Mouse (Mus musculus) limb, embryonic 11.5 days (tissue): Measurements from ENCODE around the gene Slc9a3r2. TPM values are rescaled to one million over a fixed set of nuclear protein-coding genes. Genes with fewer than 3 reads are reported as not detected.

Source experiments
- ATAC-seq: fragments of 200-750 bp; cut with Nextera tagmentation; 2 replicates; pipeline ENCODE4 v1.8.0; 2017; ENCODE audit warnings: low read depth; ENCODE audit not compliant: insufficient number of reproducible peaks, low FRiP score, low TSS enrichment
- DNase-seq: peaks from one replicate; pipeline ENCODE4 v3.0.0-alpha.2; 2015; ENCODE audit warnings: low spot score
- H3K27ac ChIP-seq: fragments of 300-500 bp; sonication (generic); replicated peaks from 2 replicates; pipeline ENCODE4 v1.5.1; 2014; ENCODE audit warnings: low read depth, mild to moderate bottlenecking, low read length
- H3K27me3 ChIP-seq: fragments of 300-500 bp; sonication (generic); 2 replicates; pipeline ENCODE4 v1.6.1; 2014; ENCODE audit warnings: mild to moderate bottlenecking, low read length, mixed read lengths; ENCODE audit not compliant: control insufficient read depth, insufficient read depth
- H3K36me3 ChIP-seq: fragments of 300-500 bp; sonication (generic); 2 replicates; pipeline ENCODE4 v1.6.1; 2014; ENCODE audit warnings: mild to moderate bottlenecking, low read length, moderate library complexity, mixed read lengths; ENCODE audit not compliant: control insufficient read depth, insufficient read depth
- H3K4me1 ChIP-seq: fragments of 300-500 bp; sonication (generic); 2 replicates; pipeline ENCODE4 v1.6.1; 2014; ENCODE audit warnings: low read length, mixed read lengths; ENCODE audit not compliant: control insufficient read depth, insufficient read depth
- H3K4me2 ChIP-seq: fragments of 300-500 bp; sonication (generic); 2 replicates; pipeline ENCODE4 v1.6.1; 2014; ENCODE audit warnings: low read depth, mild to moderate bottlenecking, moderate library complexity; ENCODE audit not compliant: severe bottlenecking
- H3K4me3 ChIP-seq: fragments of 300-500 bp; sonication (generic); 2 replicates; pipeline ENCODE4 v1.5.1; 2014; ENCODE audit warnings: low read depth, low read length
- H3K9ac ChIP-seq: fragments of 300-500 bp; sonication (generic); 2 replicates; pipeline ENCODE4 v1.6.1; 2014; ENCODE audit warnings: mild to moderate bottlenecking, low read length
- H3K9me3 ChIP-seq: fragments of 300-500 bp; sonication (generic); 2 replicates; pipeline ENCODE4 v1.6.1; 2016; ENCODE audit warnings: low read length; ENCODE audit not compliant: control insufficient read depth
- WGBS: fragments of 180-500 bp; shearing (Covaris S2); extraction: QIAGEN DNeasy Blood & Tissue Kit; methylation state at CpG from one replicate; pipeline ENCODE4 v1.1.7; 2014; 5-methylcytosine and 5-hydroxymethylcytosine counted together
- polyA plus RNA-seq: library from polyadenylated mRNA; unstranded; fragments of >200 nt; fragmentation: Nextera tagmentation; extraction: Ambion mirVana; gene quantifications from 2 replicates; pipeline ENCODE4 v1.2.1, GENCODE M21; 2014

Gene Slc9a3r2
- polyA plus RNA-seq, 1 experiment from 2014 or later, result 60.4 TPM

DNA sequence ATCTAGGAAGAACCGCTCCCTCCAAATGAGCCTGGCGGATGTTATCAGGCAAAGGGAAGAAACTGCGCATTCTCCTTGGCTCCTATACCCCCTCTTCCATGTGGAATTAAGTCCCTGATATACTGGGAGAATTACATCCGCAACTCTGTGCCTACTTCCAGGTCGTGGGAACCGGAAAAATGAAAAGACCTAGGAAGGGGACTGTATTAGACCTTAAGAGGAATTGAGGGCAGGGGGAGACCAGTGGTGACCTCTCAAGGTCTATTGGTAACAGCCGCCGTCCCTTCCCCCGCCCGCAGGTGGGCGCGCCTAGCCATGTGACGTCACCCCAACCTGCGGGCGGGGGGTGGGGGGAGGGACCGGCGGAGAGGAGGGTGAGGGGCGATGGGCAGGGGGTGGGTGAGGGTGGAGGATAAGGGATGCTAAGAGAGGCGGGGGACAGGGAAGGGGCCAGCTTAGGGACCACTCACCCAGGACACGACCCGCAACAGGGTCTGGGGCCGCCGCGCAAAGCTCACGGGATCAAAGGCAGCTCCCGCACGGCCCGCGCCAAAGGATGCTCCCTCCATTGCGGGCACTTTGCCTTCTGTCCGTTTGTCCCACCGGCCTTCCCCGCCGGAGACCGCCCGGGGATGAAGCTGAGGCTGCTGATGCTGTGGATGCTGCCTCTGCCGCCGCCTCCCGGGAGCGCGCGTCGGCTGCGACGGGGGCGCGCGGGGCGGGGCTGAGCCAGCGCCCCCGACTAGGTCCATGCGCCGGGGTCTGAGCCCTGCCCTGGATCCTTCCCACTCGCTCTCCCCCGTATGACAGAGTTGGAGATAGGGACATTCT lies 39.3 kb upstream of the Slc9a3r2 start, which contains the start of gene Syngr3:
TSS of gene Syngr3 (minus strand) at position 705 of the 831 bp plus-strand sequence.
- no peak for ATAC-seq
- DNase-seq, result peak; percentile 53
- under 1% methylated on average over 55 of the region's 55 CpGs for WGBS

GRCm38 (mm10) chr17:24687599-24687998 lies 37.5 kb upstream of the Slc9a3r2 start:
- Histone ChIP-seq H3K36me3 (peaks cover 6% of the 10 kb centered on the region), H3K4me3 (peak overlapping the region; percentile 12), H3K4me1 (0 out of 2 replicates have a peak, but pooled peaks cover 5% of the 10 kb centered on the region), H3K27ac (no peak overlapping the region), H3K9me3 (no peaks in the 10 kb centered on the region), H3K4me2 (peak overlapping the region; percentile 30), H3K9ac (no peak overlapping the region), H3K27me3 (peaks cover 36% of the 10 kb centered on the region)
- 19% methylated on average over 23 of the region's 23 CpGs for WGBS
- ATAC-seq, result no peak
- DNase-seq, result no peak

More for the DNA sequence above, 39.3 kb upstream of the Slc9a3r2 start, which contains the start of gene Syngr3:
- peak within 1 kb of the TSS; percentile 60 for H3K9ac ChIP-seq
- H3K27me3 ChIP-seq, result peaks cover 36% of the 10 kb centered on the region
- H3K36me3 ChIP-seq, result peaks cover 7% of the 10 kb centered on the region
- H3K4me1 ChIP-seq, result 0 out of 2 replicates have a peak, but pooled peaks cover 5% of the 10 kb centered on the region
- no peak within 1 kb of the TSS for H3K27ac ChIP-seq
- H3K4me3 ChIP-seq, result peak within 1 kb of the TSS; percentile 68
- H3K9me3 ChIP-seq, result no peaks in the 10 kb centered on the region
- H3K4me2 ChIP-seq, result peak within 1 kb of the TSS; percentile 94

DNA sequence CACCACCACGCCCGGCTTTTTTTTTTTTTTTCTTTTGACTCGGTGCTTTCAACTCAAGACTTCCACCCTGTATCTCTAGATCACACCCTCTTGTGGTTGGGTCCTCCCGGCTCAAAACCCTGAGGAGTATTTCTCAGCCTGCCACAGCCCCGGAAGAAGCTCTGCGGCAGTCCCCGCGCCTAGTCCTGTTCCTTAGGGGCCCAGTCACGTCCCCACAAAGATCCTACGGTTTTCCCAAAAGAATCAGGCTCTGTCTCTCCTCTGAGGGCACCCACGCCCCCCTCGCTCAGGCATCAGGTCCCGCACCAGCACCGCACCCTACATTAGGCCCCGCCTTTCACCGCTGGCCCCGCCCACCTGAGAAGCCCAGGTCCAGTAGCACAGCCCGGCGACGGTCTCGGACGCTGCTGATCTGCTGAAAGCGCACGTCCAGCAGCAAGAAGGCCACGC lies 37.0 kb upstream of the Slc9a3r2 start:
- no peaks in the 10 kb centered on the region for H3K9me3 ChIP-seq
- ATAC-seq, result no peak
- H3K9ac ChIP-seq, result no peak overlapping the region
- peak overlapping the region; percentile 12 for H3K4me3 ChIP-seq
- H3K27ac ChIP-seq, result no peak overlapping the region
- H3K27me3 ChIP-seq, result peaks cover 36% of the 10 kb centered on the region
- 0 out of 2 replicates have a peak, but pooled peaks cover 5% of the 10 kb centered on the region for H3K4me1 ChIP-seq
- WGBS, result under 1% methylated on average over 24 of the region's 25 CpGs
- DNase-seq, result peak; percentile 59
- H3K4me2 ChIP-seq, result peak overlapping the region; percentile 30
- peaks cover 2% of the 10 kb centered on the region; the same call in 1 of the 2 replicates for H3K36me3 ChIP-seq

GRCm38 (mm10) chr17:24686514-24686913 lies 36.4 kb upstream of the Slc9a3r2 start:
- Histone ChIP-seq H3K9me3 (no peaks in the 10 kb centered on the region), H3K27me3 (peaks cover 36% of the 10 kb centered on the region), H3K4me2 (peak overlapping the region; percentile 18), H3K27ac (no peak overlapping the region), H3K36me3 (peaks cover 3% of the 10 kb centered on the region; the same call in 1 of the 2 replicates), H3K4me3 (no peak overlapping the region), H3K4me1 (0 out of 2 replicates have a peak, but pooled peaks cover 5% of the 10 kb centered on the region), H3K9ac (no peak overlapping the region)
- DNase-seq, result peak; percentile 66
- 25% methylated on average over 16 of the region's 16 CpGs for WGBS
- ATAC-seq, result no peak

DNA sequence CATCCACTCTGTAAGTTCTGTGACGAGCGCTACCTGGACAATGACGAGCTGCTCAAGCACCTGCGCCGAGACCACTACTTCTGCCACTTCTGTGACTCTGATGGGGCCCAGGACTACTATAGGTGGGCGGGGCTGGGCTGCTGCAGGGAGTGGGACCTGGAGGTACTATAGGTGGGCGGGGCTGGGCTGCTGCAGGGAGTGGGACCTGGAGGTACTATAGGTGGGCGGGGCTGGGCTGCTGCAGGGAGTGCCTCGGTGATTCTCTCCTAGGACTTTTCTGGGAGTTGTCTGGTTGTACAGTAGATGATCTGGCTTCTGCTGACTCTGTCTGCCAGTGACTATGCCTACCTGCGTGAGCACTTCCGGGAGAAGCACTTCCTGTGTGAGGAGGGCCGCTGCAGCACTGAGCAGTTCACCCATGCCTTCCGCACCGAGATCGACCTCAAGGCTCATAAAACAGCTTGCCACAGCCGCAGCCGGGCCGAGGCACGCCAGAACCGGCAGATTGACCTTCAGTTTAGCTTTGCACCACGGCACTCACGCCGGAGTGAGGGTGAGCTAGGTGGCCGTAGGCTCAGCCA lies 27.5 kb upstream of the Slc9a3r2 start:
- no peak for ATAC-seq
- WGBS, result 90% methylated on average over 24 of the region's 24 CpGs
- Histone ChIP-seq H3K36me3 (peaks cover 37% of the 10 kb centered on the region), H3K4me1 (peaks cover under 1% of the 10 kb centered on the region; the same call in 1 of the 2 replicates), H3K9me3 (no peaks in the 10 kb centered on the region), H3K9ac (no peak overlapping the region), H3K4me2 (no peak overlapping the region), H3K4me3 (no peak overlapping the region), H3K27ac (no peak overlapping the region), H3K27me3 (no peaks in the 10 kb centered on the region)
- DNase-seq, result no peak

GRCm38 (mm10) chr17:24676877-24677276 lies 26.8 kb upstream of the Slc9a3r2 start:
- WGBS, result 98% methylated on average over 5 of the region's 5 CpGs
- no peak overlapping the region for H3K27ac ChIP-seq
- H3K9ac ChIP-seq, result no peak overlapping the region
- H3K4me3 ChIP-seq, result no peak overlapping the region
- ATAC-seq (no peak), DNase-seq (no peak)
- H3K27me3 ChIP-seq, result no peaks in the 10 kb centered on the region
- H3K9me3 ChIP-seq, result no peaks in the 10 kb centered on the region
- peaks cover 7% of the 10 kb centered on the region for H3K4me1 ChIP-seq
- H3K4me2 ChIP-seq, result no peak overlapping the region
- peaks cover 35% of the 10 kb centered on the region for H3K36me3 ChIP-seq

DNA sequence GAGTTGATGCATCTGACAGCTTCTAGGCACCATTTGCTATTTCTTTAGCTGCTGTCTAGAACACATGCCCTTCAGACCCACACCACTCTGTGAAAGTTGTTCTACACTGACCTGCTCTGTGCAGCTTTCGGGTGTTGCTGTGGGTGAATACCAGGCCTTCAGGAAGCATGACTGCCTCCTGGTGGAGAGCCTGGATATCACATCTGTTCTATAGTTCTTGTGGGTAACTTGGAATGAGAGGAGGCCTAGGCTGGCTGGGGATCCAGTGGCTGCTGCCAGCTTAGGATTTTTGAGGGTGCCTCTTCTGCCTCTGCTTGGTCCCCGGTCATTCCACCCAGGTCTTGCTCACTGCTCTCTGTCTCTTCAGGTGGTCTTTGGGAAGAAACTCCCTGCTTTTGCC lies 26.1 kb upstream of the Slc9a3r2 start:
- Histone ChIP-seq H3K4me3 (no peak overlapping the region), H3K27ac (no peak overlapping the region), H3K4me2 (no peak overlapping the region), H3K9me3 (no peaks in the 10 kb centered on the region), H3K9ac (no peak overlapping the region), H3K4me1 (peaks cover 14% of the 10 kb centered on the region), H3K27me3 (no peaks in the 10 kb centered on the region), H3K36me3 (peaks cover 31% of the 10 kb centered on the region)
- ATAC-seq (no peak), DNase-seq (peak; percentile 84)
- WGBS, result 61% methylated on average over 2 of the region's 2 CpGs

GRCm38 (mm10) chr17:24674277-24674676 lies 24.1 kb upstream of the Slc9a3r2 start:
- Histone ChIP-seq H3K9ac (no peak overlapping the region), H3K4me1 (peaks cover 23% of the 10 kb centered on the region), H3K4me2 (no peak overlapping the region), H3K36me3 (peaks cover 17% of the 10 kb centered on the region), H3K27ac (no peak overlapping the region), H3K9me3 (no peaks in the 10 kb centered on the region), H3K27me3 (no peaks in the 10 kb centered on the region), H3K4me3 (no peak overlapping the region)
- ATAC-seq, result no peak
- no peak for DNase-seq
- 85% methylated on average over 7 of the region's 7 CpGs for WGBS
